Mouse (Mus musculus): Measurements from ENCODE around the gene Olfr1121. TPM values are rescaled to one million over a fixed set of nuclear protein-coding genes. Genes with fewer than 3 reads are reported as not detected.
"Not testable (repeated sequence)": the region's sequence is repeated elsewhere in the genome, so short reads cannot be mapped to it uniquely, and the experiment has no call there.

Olfr1121 gene
- total RNA-seq (2015) (not detected in 2 replicates), total RNA-seq (2017) (not detected in 2 replicates)

- ATAC-seq (ENCODE audit: poor library complexity, severe bottlenecking) = no peak
Observed at GRCm38 (mm10) chr2:87369595-87369994, at the start of gene Olfr1121. Olfr1121 (plus strand) TSS chr2:87369895.

- no peak for ATAC-seq (ENCODE audit: poor library complexity, severe bottlenecking)
Observed at GRCm38 (mm10) chr2:87354515-87354914, 15.2 kb upstream of the Olfr1121 start, which contains the start of gene Olfr1120. Olfr1120 (plus strand) TSS chr2:87354815.

- ATAC-seq (ENCODE audit: poor library complexity, severe bottlenecking) = not testable (repeated sequence)
Observed at GRCm38 (mm10) chr2:87360121-87360520, 9.6 kb upstream of the Olfr1121 start.

GRCm38 (mm10) chr2:87371726-87372125 is 2.0 kb downstream of the Olfr1121 start:
- ATAC-seq (ENCODE audit: poor library complexity, severe bottlenecking) = no peak

- no peak for ATAC-seq (ENCODE audit: poor library complexity, severe bottlenecking)
Observed at GRCm38 (mm10) chr2:87383935-87384334, 14.2 kb downstream of the Olfr1121 start.

GRCm38 (mm10) chr2:87385549-87385948 is 15.9 kb downstream of the Olfr1121 start, which contains the start of gene Olfr1122:
Olfr1122 (plus strand) TSS chr2:87385849.
- ATAC-seq (ENCODE audit: poor library complexity, severe bottlenecking) = no peak

GRCm38 (mm10) chr2:87393605-87394004 is 23.9 kb downstream of the Olfr1121 start:
- ATAC-seq (ENCODE audit: poor library complexity, severe bottlenecking) = not testable (repeated sequence)

- ATAC-seq (ENCODE audit: poor library complexity, severe bottlenecking) = not testable (repeated sequence)
Observed at GRCm38 (mm10) chr2:87394686-87395085, 25.0 kb downstream of the Olfr1121 start.

GRCm38 (mm10) chr2:87416335-87416734 is 46.6 kb downstream of the Olfr1121 start, which contains the start of gene Olfr1123:
Olfr1123 (plus strand) TSS chr2:87416635.
- no peak for ATAC-seq (ENCODE audit: poor library complexity, severe bottlenecking)

Other genes starting within 250 kb of the Olfr1121 start
- gene Olfr1110, start 229.6 kb upstream of the Olfr1121 start, total RNA-seq (2015) = not detected in 2 replicates
- gene Olfr1110, start 229.6 kb upstream of the Olfr1121 start, total RNA-seq (2017) = not detected in 2 replicates
- not detected in 2 replicates for gene Olfr1111, start 217.3 kb upstream of the Olfr1121 start, total RNA-seq (2015)
- not detected in 2 replicates for gene Olfr1111, start 217.3 kb upstream of the Olfr1121 start, total RNA-seq (2017)
- gene Olfr1112, start 182.1 kb upstream of the Olfr1121 start, total RNA-seq (2015) = not detected in 2 replicates
- not detected in 2 replicates for gene Olfr1112, start 182.1 kb upstream of the Olfr1121 start, total RNA-seq (2017)
- gene Olfr1113, start 160.9 kb upstream of the Olfr1121 start, total RNA-seq (2015) = not detected in 2 replicates
- not detected in 2 replicates for gene Olfr1113, start 160.9 kb upstream of the Olfr1121 start, total RNA-seq (2017)
- not detected in 2 replicates for gene Olfr1115, start 121.9 kb upstream of the Olfr1121 start, total RNA-seq (2015)
- not detected in 2 replicates for gene Olfr1115, start 121.9 kb upstream of the Olfr1121 start, total RNA-seq (2017)
- not detected in 2 replicates for gene Olfr1116, start 102.4 kb upstream of the Olfr1121 start, total RNA-seq (2015)
- not detected in 2 replicates for gene Olfr1116, start 102.4 kb upstream of the Olfr1121 start, total RNA-seq (2017)
- gene Olfr1118, start 62.3 kb upstream of the Olfr1121 start, total RNA-seq (2015) = not detected in 2 replicates
- 0.04 TPM in 1 of 2 replicates, not detected in the other for gene Olfr1118, start 62.3 kb upstream of the Olfr1121 start, total RNA-seq (2017)
- gene Olfr1120, start 15.1 kb upstream of the Olfr1121 start, total RNA-seq (2015) = not detected in 2 replicates
- not detected in 2 replicates for gene Olfr1120, start 15.1 kb upstream of the Olfr1121 start, total RNA-seq (2017)
- gene Olfr1122, start 16.0 kb downstream of the Olfr1121 start, total RNA-seq (2015) = 0.02 TPM in 1 of 2 replicates, not detected in the other
- not detected in 2 replicates for gene Olfr1122, start 16.0 kb downstream of the Olfr1121 start, total RNA-seq (2017)
- gene Olfr1123, start 46.7 kb downstream of the Olfr1121 start, total RNA-seq (2015) = not detected in 2 replicates
- not detected in 2 replicates for gene Olfr1123, start 46.7 kb downstream of the Olfr1121 start, total RNA-seq (2017)
- gene Olfr1124, start 60.4 kb downstream of the Olfr1121 start, total RNA-seq (2015) = not detected in 2 replicates
- not detected in 2 replicates for gene Olfr1124, start 60.4 kb downstream of the Olfr1121 start, total RNA-seq (2017)
- gene Olfr1126, start 84.1 kb downstream of the Olfr1121 start, total RNA-seq (2015) = not detected in 2 replicates
- not detected in 2 replicates for gene Olfr1126, start 84.1 kb downstream of the Olfr1121 start, total RNA-seq (2017)
- not detected in 2 replicates for gene Pramel7, start 127.2 kb downstream of the Olfr1121 start, total RNA-seq (2015)
- not detected in 2 replicates for gene Pramel7, start 127.2 kb downstream of the Olfr1121 start, total RNA-seq (2017)
- gene Pramel6, start 136.7 kb downstream of the Olfr1121 start, total RNA-seq (2015) = not detected in 2 replicates
- not detected in 2 replicates for gene Pramel6, start 136.7 kb downstream of the Olfr1121 start, total RNA-seq (2017)
- not detected in 2 replicates for gene Olfr153, start 161.9 kb downstream of the Olfr1121 start, total RNA-seq (2015)
- not detected in 2 replicates for gene Olfr153, start 161.9 kb downstream of the Olfr1121 start, total RNA-seq (2017)
- not detected in 2 replicates for gene Olfr1128, start 175.6 kb downstream of the Olfr1121 start, total RNA-seq (2015)
- not detected in 2 replicates for gene Olfr1128, start 175.6 kb downstream of the Olfr1121 start, total RNA-seq (2017)
- gene Olfr1129, start 204.0 kb downstream of the Olfr1121 start, total RNA-seq (2015) = not detected in 2 replicates
- not detected in 2 replicates for gene Olfr1129, start 204.0 kb downstream of the Olfr1121 start, total RNA-seq (2017)
- gene Olfr1130, start 236.3 kb downstream of the Olfr1121 start, total RNA-seq (2015) = not detected in 2 replicates
- gene Olfr1130, start 236.3 kb downstream of the Olfr1121 start, total RNA-seq (2017) = not detected in 2 replicates

Measured in megakaryocyte, adult 5-6 weeks (primary cell).